Mouse (Mus musculus) MEL (cell line): ENCODE measurements around the gene Homer1. TPM values are rescaled to one million over a fixed set of nuclear protein-coding genes. Genes with fewer than 3 reads are reported as not detected.
A peak's percentile ranks its signal among the peaks of the same experiment; 100 is the strongest.

Experiments
- DNase-seq: peaks from one replicate; pipeline ENCODE4 v3.0.0; 2011; ENCODE audit warnings: low read depth, low spot score
- H3K27ac ChIP-seq: 2 replicates; pipeline ENCODE4 v1.5.1; 2012; ENCODE audit warnings: low read depth, mild to moderate bottlenecking, control low read depth, low read length, moderate library complexity; ENCODE audit not compliant: control insufficient read depth
- H3K27me3 ChIP-seq, 2 experiments: fragments of 150-350 bp in 1 of 2; sonication (generic) in 1 of 2; 2 replicates each; pipeline ENCODE4 v1.6.1; 2012; ENCODE audit warnings: low read length in 2 of 2, mild to moderate bottlenecking in 2 of 2, improper control_type of control experiment in 1 of 2, moderate library complexity in 1 of 2; ENCODE audit not compliant: insufficient read depth in 2 of 2, control insufficient read depth in 1 of 2
- H3K36me3 ChIP-seq, 2 experiments: 2 replicates each; pipeline ENCODE4 v1.6.1; 2012 to 2014; ENCODE audit warnings: low read length in 2 of 2, improper control_type of control experiment in 1 of 2, inconsistent platforms in 1 of 2, mild to moderate bottlenecking in 1 of 2; ENCODE audit not compliant: insufficient read depth in 2 of 2, control insufficient read depth in 1 of 2
- H3K4me1 ChIP-seq, 2 experiments: fragments of 150-350 bp in 1 of 2; sonication (generic) in 1 of 2; 2 replicates each; pipeline ENCODE4 v1.6.1; 2012; ENCODE audit warnings: low read length in 2 of 2, improper control_type of control experiment in 1 of 2, mild to moderate bottlenecking in 1 of 2; ENCODE audit not compliant: insufficient read depth in 2 of 2, control insufficient read depth in 1 of 2
- H3K4me3 ChIP-seq, 2 experiments: fragments of 150-350 bp in 1 of 2; sonication (generic) in 1 of 2; 2 replicates each; pipeline ENCODE4 v1.5.1; 2012; ENCODE audit warnings: low read depth in 2 of 2, low read length in 2 of 2, mild to moderate bottlenecking in 2 of 2, moderate library complexity in 2 of 2, control low read depth in 1 of 2, improper control_type of control experiment in 1 of 2; ENCODE audit not compliant: control insufficient read depth in 1 of 2, insufficient read depth in 1 of 2
- H3K79me2 ChIP-seq: 2 replicates; pipeline ENCODE4 v1.6.1; 2012; ENCODE audit warnings: mild to moderate bottlenecking, low read length, moderate library complexity; ENCODE audit not compliant: control insufficient read depth, poor library complexity, insufficient read depth
- H3K9ac ChIP-seq: 2 replicates; pipeline ENCODE4 v1.6.1; 2012; ENCODE audit warnings: low read depth, mild to moderate bottlenecking, control low read depth, low read length, moderate library complexity; ENCODE audit not compliant: control insufficient read depth, poor library complexity, severe bottlenecking
- H3K9me3 ChIP-seq: fragments of 150-350 bp; sonication (generic); replicated peaks from 2 replicates; pipeline ENCODE4 v1.6.1; 2012; ENCODE audit warnings: mild to moderate bottlenecking, low read length, improper control_type of control experiment, moderate library complexity; ENCODE audit not compliant: insufficient read depth
- BHLHE40 ChIP-seq: IDR thresholded peaks from 2 replicates; pipeline ENCODE4 v1.6.1; 2012; ENCODE audit warnings: low read depth, mild to moderate bottlenecking, inconsistent platforms, low read length, improper control_type of control experiment, borderline replicate concordance
- CHD1 ChIP-seq: IDR thresholded peaks from 2 replicates; pipeline ENCODE4 v1.6.1; 2012; ENCODE audit warnings: low read depth, mild to moderate bottlenecking, inconsistent platforms, low read length, improper control_type of control experiment
- E2F4 ChIP-seq: IDR thresholded peaks from 2 replicates; pipeline ENCODE4 v1.6.1; 2011; ENCODE audit warnings: low read depth, low read length, improper control_type of control experiment, borderline replicate concordance
- ELF1 ChIP-seq: IDR thresholded peaks from 2 replicates; pipeline ENCODE4 v1.6.1; 2014; ENCODE audit warnings: low read depth, mild to moderate bottlenecking, inconsistent platforms, low read length, improper control_type of control experiment, moderate library complexity
- ETS1 ChIP-seq: IDR thresholded peaks from 2 replicates; pipeline ENCODE4 v1.6.1; 2012; ENCODE audit warnings: low read depth, mild to moderate bottlenecking, inconsistent platforms, low read length, improper control_type of control experiment, moderate library complexity
- HCFC1 ChIP-seq: IDR thresholded peaks from 2 replicates; pipeline ENCODE4 v1.6.1; 2012; ENCODE audit warnings: low read depth, mild to moderate bottlenecking, inconsistent platforms, low read length, improper control_type of control experiment, moderate library complexity
- MAZ ChIP-seq: IDR thresholded peaks from 2 replicates; pipeline ENCODE4 v1.6.1; 2012; ENCODE audit warnings: low read depth, mild to moderate bottlenecking, inconsistent platforms, low read length, improper control_type of control experiment
- MXI1 ChIP-seq: IDR thresholded peaks from 2 replicates; pipeline ENCODE4 v1.6.1; 2011; ENCODE audit warnings: mild to moderate bottlenecking, low read depth, low read length, improper control_type of control experiment
- MYB ChIP-seq: IDR thresholded peaks from 2 replicates; pipeline ENCODE4 v1.6.1; 2011; ENCODE audit warnings: mild to moderate bottlenecking, low read depth, low read length, improper control_type of control experiment
- MYC ChIP-seq: IDR thresholded peaks from 2 replicates; pipeline ENCODE4 v1.6.1; 2011; ENCODE audit warnings: low read depth, mild to moderate bottlenecking, low read length, improper control_type of control experiment, moderate library complexity
- POLR2AphosphoS2 ChIP-seq: IDR thresholded peaks from 2 replicates; pipeline ENCODE4 v1.6.1; 2011; ENCODE audit warnings: low read length, improper control_type of control experiment
- POLR2AphosphoS5 ChIP-seq: IDR thresholded peaks from 2 replicates; pipeline ENCODE4 v1.6.1; 2012; ENCODE audit warnings: low read depth, borderline replicate concordance, mild to moderate bottlenecking, inconsistent platforms, low read length, moderate library complexity, mixed read lengths
- RCOR1 ChIP-seq: IDR thresholded peaks from 2 replicates; pipeline ENCODE4 v1.6.1; 2012; ENCODE audit warnings: low read depth, mild to moderate bottlenecking, inconsistent platforms, low read length, improper control_type of control experiment
- SIN3A ChIP-seq: IDR thresholded peaks from 2 replicates; pipeline ENCODE4 v1.6.1; 2012; ENCODE audit warnings: low read length, improper control_type of control experiment, inconsistent platforms
- TBP ChIP-seq: IDR thresholded peaks from 2 replicates; pipeline ENCODE4 v1.8.0; 2011; ENCODE audit warnings: low read depth, low read length, improper control_type of control experiment
- TCF12 ChIP-seq: IDR thresholded peaks from 2 replicates; pipeline ENCODE4 v1.6.1; 2014; ENCODE audit warnings: low read depth, mild to moderate bottlenecking, inconsistent platforms, low read length, improper control_type of control experiment, moderate library complexity
- ZC3H11A ChIP-seq: IDR thresholded peaks from 2 replicates; pipeline ENCODE4 v1.6.1; 2012; ENCODE audit warnings: low read depth, mild to moderate bottlenecking, inconsistent platforms, low read length, improper control_type of control experiment
- polyA plus RNA-seq, 2 experiments: library from polyadenylated mRNA; stranded (reverse) in 1 of 2; unstranded in 1 of 2; fragments of >175 nt in 1 of 2; fragments of >200 nt in 1 of 2; gene quantifications; 2 replicates each; pipeline versions ENCODE4 v1.2.1 to v1.2.4; 2012; ENCODE audit warnings: low replicate concordance in 2 of 2, low read depth in 1 of 2; ENCODE audit not compliant: insufficient read length in 2 of 2, insufficient read depth in 1 of 2, missing spikeins in 1 of 2
- total RNA-seq: library from RNA; depleted of rRNA; stranded (reverse); fragments of 300-350 nt; gene quantifications from 2 replicates; pipeline ENCODE4 v1.2.3, GENCODE M21; 2012

Homer1 gene
- total and polyA plus RNA-seq, 3 experiments: 19.5 to 20.6 TPM; not detected in 1

DNA sequence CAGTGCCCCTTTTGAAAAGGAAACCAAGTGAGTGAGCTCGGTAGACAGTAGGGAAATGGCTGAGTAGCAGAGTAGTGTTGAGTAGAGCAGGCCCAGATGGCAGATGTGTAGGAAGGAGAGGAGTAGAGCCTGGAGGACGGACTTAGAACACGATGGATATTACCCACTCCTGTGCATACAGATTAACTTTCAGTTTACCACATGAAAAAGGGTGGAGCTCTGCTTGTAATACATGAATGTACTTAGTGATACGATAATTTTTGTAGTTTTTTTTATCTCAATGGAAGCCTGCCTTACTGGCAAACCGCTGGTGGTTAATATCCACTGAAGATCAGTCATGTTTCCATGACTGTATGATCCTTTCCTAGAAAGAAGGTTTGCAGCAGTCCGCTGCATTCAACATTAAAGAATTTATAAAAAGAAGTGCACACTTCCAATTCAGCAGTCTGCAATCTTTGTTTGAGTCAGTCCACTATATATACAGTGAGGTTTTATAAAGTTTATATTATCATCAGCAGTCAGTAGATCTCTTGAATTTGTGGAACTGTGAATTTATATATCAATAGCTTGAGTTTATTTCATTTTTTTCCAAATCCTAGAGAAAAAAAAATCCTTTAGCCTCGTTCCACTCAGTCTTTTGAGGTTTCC, 89.3 kb downstream of the Homer1 start (continued):
- peak; percentile 82 for TF ChIP-seq TBP
- peak; percentile 77 for TF ChIP-seq MYC
- 0 out of 2 replicates have a peak, but pooled peaks have one; percentile 28 for TF ChIP-seq HCFC1
- TF ChIP-seq POLR2AphosphoS2: no peak
- TF ChIP-seq CHD1: peak; percentile 57; the same call in 1 of the 2 replicates
- TF ChIP-seq MAZ: no peak
- no peak for TF ChIP-seq BHLHE40
- no peak for TF ChIP-seq E2F4
- TF ChIP-seq MYB: peak; percentile 76
- no peak for TF ChIP-seq ZC3H11A
- no peak for TF ChIP-seq ELF1
- no peak for TF ChIP-seq MXI1
- peak; percentile 83 for TF ChIP-seq ETS1

GRCm38 (mm10) chr13:93389242-93389625, 89.8 kb downstream of the Homer1 start:
- Histone ChIP-seq H3K79me2 (no peaks in the 10 kb centered on the region), H3K27me3 (no peaks in the 10 kb centered on the region), H3K4me3 (peak overlapping the region; percentile 14 to 25; a peak in 3 of 4 replicates), H3K27ac (peak overlapping the region; percentile 93), H3K36me3 (peaks cover 0 to 47% of the 10 kb centered on the region in 2 experiments; a peak in 2 of 4 replicates), H3K4me1 (peaks cover 17 to 37% of the 10 kb centered on the region in 2 experiments), H3K9me3 (no peaks in the 10 kb centered on the region), H3K9ac (peak overlapping the region; percentile 61)
- peak; percentile 59 for DNase-seq
- peak; percentile 31 for TF ChIP-seq TCF12
- TF ChIP-seq RCOR1: no peak

DNA sequence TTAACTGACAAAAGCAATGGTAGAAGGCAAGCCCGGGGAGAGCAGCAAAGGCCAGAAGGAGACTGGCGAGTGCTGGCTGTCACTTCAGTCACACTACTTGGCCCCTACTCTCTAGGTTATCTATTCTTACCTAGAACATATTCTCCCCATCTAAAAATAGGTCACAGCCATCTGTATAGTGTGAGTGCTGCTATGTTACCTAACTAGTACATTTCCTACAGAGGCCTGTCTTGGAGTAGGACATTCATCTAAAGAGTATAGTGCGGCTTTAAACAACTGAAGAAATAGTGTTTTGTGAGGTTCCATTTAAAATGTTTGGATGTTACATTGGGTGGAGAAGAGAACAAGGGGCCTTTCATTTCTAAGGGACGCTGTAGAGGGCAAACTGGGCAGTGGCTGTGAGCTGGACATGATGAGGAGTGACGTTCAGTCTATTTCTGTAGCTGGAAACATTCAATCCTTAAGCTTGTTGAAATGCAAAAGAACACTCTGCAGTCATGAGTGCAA, 100.3 kb downstream of the Homer1 start:
- no peaks in the 10 kb centered on the region for H3K4me1 ChIP-seq

More for the DNA sequence above, 100.3 kb downstream of the Homer1 start:
- Histone ChIP-seq H3K79me2 (no peaks in the 10 kb centered on the region), H3K27ac (no peak overlapping the region), H3K27me3 (no peaks in the 10 kb centered on the region), H3K9me3 (no peaks in the 10 kb centered on the region), H3K4me3 (no peak overlapping the region), H3K9ac (no peak overlapping the region), H3K36me3 (no peaks in the 10 kb centered on the region)
- no peak for DNase-seq
- TF ChIP-seq SIN3A (no peak), POLR2AphosphoS5 (no peak)
